Mouse (Mus musculus) hindbrain, embryonic 14.5 days (tissue): ENCODE measurements around the gene Mrpl12. TPM values are rescaled to one million over a fixed set of nuclear protein-coding genes. Genes with fewer than 3 reads are reported as not detected.

Source experiments
- ATAC-seq: fragments of 200-750 bp; cut with Nextera tagmentation; 2 replicates; pipeline ENCODE4 v1.8.0; 2017; ENCODE audit warnings: moderate number of reproducible peaks, mild to moderate bottlenecking, moderate TSS enrichment, moderate library complexity; ENCODE audit not compliant: low FRiP score
- DNase-seq: peaks from one replicate; pipeline ENCODE4 v3.0.0-alpha.2; 2015; ENCODE audit warnings: low spot score
- H3K27ac ChIP-seq: fragments of 300-500 bp; sonication (generic); 2 replicates; pipeline ENCODE4 v1.5.1; 2014; ENCODE audit warnings: mild to moderate bottlenecking, moderate library complexity
- H3K27me3 ChIP-seq: fragments of 300-500 bp; sonication (generic); 2 replicates; pipeline ENCODE4 v1.6.1; 2014; ENCODE audit warnings: mild to moderate bottlenecking, low read length, mixed read lengths; ENCODE audit not compliant: control insufficient read depth, insufficient read depth
- H3K36me3 ChIP-seq: fragments of 300-500 bp; sonication (generic); replicated peaks from 2 replicates; pipeline ENCODE4 v1.6.1; 2014; ENCODE audit not compliant: control insufficient read depth, insufficient read depth
- H3K4me1 ChIP-seq: fragments of 300-500 bp; sonication (generic); replicated peaks from 2 replicates; pipeline ENCODE4 v1.6.1; 2014; ENCODE audit warnings: antibody characterized with exemption, low read length, mixed read lengths; ENCODE audit not compliant: control insufficient read depth, insufficient read depth
- H3K4me2 ChIP-seq: fragments of 300-500 bp; sonication (generic); replicated peaks from 2 replicates; pipeline ENCODE4 v1.6.1; 2014; ENCODE audit warnings: mild to moderate bottlenecking, moderate library complexity
- H3K4me3 ChIP-seq: fragments of 300-500 bp; sonication (generic); replicated peaks from 2 replicates; pipeline ENCODE4 v1.5.1; 2014; ENCODE audit warnings: mild to moderate bottlenecking, low read length
- H3K9ac ChIP-seq: fragments of 300-500 bp; sonication (generic); 2 replicates; pipeline ENCODE4 v1.6.1; 2014
- H3K9me3 ChIP-seq: fragments of 300-500 bp; sonication (generic); 2 replicates; pipeline ENCODE4 v1.6.1; 2016; ENCODE audit warnings: low read length; ENCODE audit not compliant: control insufficient read depth
- WGBS: fragments of 180-500 bp; shearing (Covaris S2); extraction: QIAGEN DNeasy Blood & Tissue Kit; methylation state at CpG from one replicate; pipeline ENCODE4 v1.1.7; 2014; 5-methylcytosine and 5-hydroxymethylcytosine counted together
- polyA plus RNA-seq: library from polyadenylated mRNA; unstranded; fragments of >200 nt; fragmentation: Nextera tagmentation; extraction: Ambion mirVana; gene quantifications from 2 replicates; pipeline ENCODE4 v1.2.1, GENCODE M21; 2014

Gene Mrpl12
- 131 and 132 TPM in 2 replicates for polyA plus RNA-seq

- ATAC-seq (peak; percentile 96), DNase-seq (peak; percentile 95)
- Histone ChIP-seq H3K27ac (peak within 1 kb of the TSS; percentile 91), H3K9me3 (no peaks in the 10 kb centered on the region), H3K4me1 (peaks cover 17% of the 10 kb centered on the region), H3K36me3 (peaks cover 80% of the 10 kb centered on the region), H3K4me3 (peak within 1 kb of the TSS; percentile 85), H3K4me2 (peak within 1 kb of the TSS; percentile 92), H3K27me3 (no peaks in the 10 kb centered on the region), H3K9ac (peak within 1 kb of the TSS; percentile 89)
- under 1% methylated on average over 60 of the region's 60 CpGs for WGBS
These were observed at the start of gene Mrpl12 for GRCm38 (mm10) chr11:120484265-120484981. Mrpl12 (plus strand) TSS chr11:120484613.

DNA sequence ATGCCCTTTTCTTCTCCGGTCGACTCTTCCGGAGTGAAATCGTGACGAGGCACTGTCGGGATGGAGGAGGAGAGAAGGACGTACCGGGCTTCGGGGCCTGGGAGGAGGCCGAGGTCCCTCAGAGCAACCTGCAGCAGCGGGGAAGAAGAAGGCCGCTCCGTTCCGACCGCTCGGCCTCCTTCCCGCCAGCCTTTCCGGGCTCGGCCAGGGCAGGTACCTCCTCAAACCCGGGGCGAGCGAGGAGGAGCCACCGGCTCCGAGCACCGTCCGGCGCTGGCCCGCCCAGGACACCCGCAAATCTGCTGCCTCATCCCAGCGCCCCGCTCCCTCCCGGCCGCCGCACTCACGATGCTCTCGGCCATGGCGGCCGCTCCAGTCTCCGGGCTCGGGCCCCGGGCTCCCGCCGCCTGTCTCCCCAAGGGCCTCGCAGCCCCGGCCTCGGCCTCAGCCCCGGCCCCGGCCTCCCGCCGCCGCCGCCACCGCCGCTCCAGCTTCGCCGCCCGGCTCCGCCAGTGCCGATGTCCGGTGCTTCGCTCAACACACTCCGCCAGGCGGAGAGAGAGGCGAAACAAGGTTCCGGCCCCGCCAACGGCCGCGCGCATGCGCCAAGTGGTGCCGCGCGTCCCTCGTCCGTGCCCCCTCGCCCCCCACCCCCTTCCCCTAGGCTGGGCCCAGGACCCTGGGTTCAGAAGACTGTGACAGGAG lies 47.1 kb upstream of the Mrpl12 start, which contains the start of gene Nploc4:
Gene Nploc4, minus strand, starts transcription at position 557 of the 705 bp plus-strand sequence.
- WGBS: under 1% methylated on average over 74 of the region's 77 CpGs
- Histone ChIP-seq H3K9me3 (no peaks in the 10 kb centered on the region), H3K4me2 (peak within 1 kb of the TSS; percentile 70), H3K4me3 (peak within 1 kb of the TSS; percentile 93), H3K27me3 (no peaks in the 10 kb centered on the region), H3K9ac (peak within 1 kb of the TSS; percentile 92), H3K4me1 (peaks cover 12% of the 10 kb centered on the region), H3K36me3 (peaks cover 32% of the 10 kb centered on the region), H3K27ac (peak within 1 kb of the TSS; percentile 58)
- peak; percentile 84; the same call in 1 of the 2 replicates for ATAC-seq
- DNase-seq: peak; percentile 89

DNA sequence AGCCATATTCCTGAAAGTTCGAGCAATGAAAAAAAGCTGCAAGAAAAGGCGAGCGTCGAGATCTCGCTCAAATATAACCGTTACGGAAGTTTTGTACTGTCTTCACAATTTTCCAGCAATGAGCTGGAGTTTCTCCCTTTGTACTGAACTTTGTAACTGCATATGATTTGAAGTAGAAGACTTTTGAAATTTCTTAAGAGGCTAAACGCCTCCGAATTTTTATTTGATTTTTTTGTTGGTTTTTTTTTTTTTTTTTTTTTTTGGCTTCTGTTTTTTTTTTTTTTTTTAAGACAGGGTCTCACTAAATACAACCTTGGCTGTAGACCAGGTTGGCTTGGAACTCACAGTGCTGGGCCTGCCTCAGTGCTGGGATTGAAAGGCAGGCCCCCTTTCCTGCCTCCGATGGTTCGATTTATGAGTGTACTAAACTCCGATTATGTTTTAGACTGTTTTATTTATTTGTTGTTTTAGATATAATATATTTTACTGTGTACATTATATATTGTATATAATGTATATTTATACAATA lies 46.5 kb upstream of the Mrpl12 start:
- no peak for DNase-seq
- H3K27me3 ChIP-seq: no peaks in the 10 kb centered on the region
- H3K36me3 ChIP-seq: peaks cover 26% of the 10 kb centered on the region
- no peak for ATAC-seq
- peak overlapping the region; percentile 70 for H3K4me2 ChIP-seq
- H3K4me3 ChIP-seq: peak overlapping the region; percentile 93
- 30% methylated on average over 12 of the region's 12 CpGs for WGBS
- peaks cover 12% of the 10 kb centered on the region for H3K4me1 ChIP-seq
- peak overlapping the region; percentile 92 for H3K9ac ChIP-seq
- no peak overlapping the region; the same call in 1 of the 2 replicates for H3K27ac ChIP-seq
- H3K9me3 ChIP-seq: no peaks in the 10 kb centered on the region

GRCm38 (mm10) chr11:120442344-120442743 lies 42.1 kb upstream of the Mrpl12 start, which contains the start of gene Tspan10:
Tspan10 (plus strand) TSS chr11:120442644.
- no peaks in the 10 kb centered on the region for H3K27me3 ChIP-seq
- no peak within 1 kb of the TSS for H3K4me2 ChIP-seq
- no peak for DNase-seq
- 82% methylated on average over 3 of the region's 3 CpGs for WGBS
- no peaks in the 10 kb centered on the region for H3K4me1 ChIP-seq
- no peaks in the 10 kb centered on the region for H3K9me3 ChIP-seq
- no peak for ATAC-seq
- no peaks in the 10 kb centered on the region for H3K36me3 ChIP-seq
- no peak within 1 kb of the TSS for H3K27ac ChIP-seq
- no peak within 1 kb of the TSS for H3K9ac ChIP-seq
- H3K4me3 ChIP-seq: no peak within 1 kb of the TSS

GRCm38 (mm10) chr11:120442765-120443280 lies 41.6 kb upstream of the Mrpl12 start:
- H3K4me1 ChIP-seq: no peaks in the 10 kb centered on the region
- 88% methylated on average over 3 of the region's 3 CpGs for WGBS
- no peak overlapping the region for H3K9ac ChIP-seq
- no peak overlapping the region for H3K4me2 ChIP-seq
- H3K27ac ChIP-seq: no peak overlapping the region
- H3K9me3 ChIP-seq: no peaks in the 10 kb centered on the region
- H3K36me3 ChIP-seq: no peaks in the 10 kb centered on the region
- no peaks in the 10 kb centered on the region for H3K27me3 ChIP-seq
- no peak for DNase-seq
- ATAC-seq: no peak
- H3K4me3 ChIP-seq: no peak overlapping the region

DNA sequence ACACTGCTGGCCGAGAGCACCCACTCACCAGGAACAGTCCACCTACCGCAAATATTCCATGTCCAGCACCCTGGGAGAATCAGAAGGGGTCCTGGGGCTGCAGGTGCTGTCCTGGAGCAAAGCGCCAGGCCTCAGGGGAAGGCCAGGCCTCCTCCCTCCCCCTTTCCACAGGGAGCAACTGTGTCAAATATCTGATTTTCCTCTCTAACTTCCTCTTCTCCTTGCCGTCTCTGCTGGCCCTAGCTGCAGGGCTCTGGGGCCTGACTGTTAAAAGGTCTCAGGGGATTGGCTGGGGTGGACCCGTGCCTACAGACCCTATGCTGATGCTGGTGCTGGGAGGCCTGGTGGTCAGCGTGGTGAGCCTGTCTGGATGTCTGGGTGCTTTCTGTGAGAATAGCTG lies 40.3 kb upstream of the Mrpl12 start:
- Histone ChIP-seq H3K27me3 (no peaks in the 10 kb centered on the region), H3K9ac (no peak overlapping the region), H3K27ac (no peak overlapping the region), H3K4me1 (no peaks in the 10 kb centered on the region), H3K4me2 (no peak overlapping the region), H3K36me3 (no peaks in the 10 kb centered on the region), H3K4me3 (no peak overlapping the region), H3K9me3 (no peaks in the 10 kb centered on the region)
- DNase-seq (no peak), ATAC-seq (no peak)
- WGBS: 84% methylated on average over 6 of the region's 6 CpGs

DNA sequence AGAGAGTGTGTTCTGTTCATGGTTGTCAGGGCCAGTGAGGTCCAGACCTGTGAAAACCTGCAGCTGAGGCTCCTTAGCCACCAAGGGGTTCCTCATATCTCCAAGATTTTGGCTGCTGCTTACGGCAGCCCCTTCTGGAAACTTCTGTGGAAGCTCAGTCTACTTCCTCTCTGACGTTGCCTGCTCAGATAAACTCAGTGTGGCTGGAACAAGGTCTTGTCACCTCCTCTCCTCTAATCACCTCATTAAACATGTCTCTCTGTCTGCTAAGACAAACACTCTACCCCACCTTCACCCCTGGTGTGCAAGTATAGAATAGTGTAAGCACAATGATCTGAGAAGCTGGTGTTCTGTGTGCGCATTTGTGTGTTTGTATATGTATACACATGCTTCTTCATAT lies 38.9 kb upstream of the Mrpl12 start:
- no peak overlapping the region for H3K27ac ChIP-seq
- WGBS: 88% methylated on average over 3 of the region's 3 CpGs
- DNase-seq: no peak
- H3K4me1 ChIP-seq: no peaks in the 10 kb centered on the region
- H3K9me3 ChIP-seq: no peaks in the 10 kb centered on the region
- H3K9ac ChIP-seq: no peak overlapping the region
- H3K36me3 ChIP-seq: no peaks in the 10 kb centered on the region
- no peaks in the 10 kb centered on the region for H3K27me3 ChIP-seq
- H3K4me3 ChIP-seq: no peak overlapping the region
- ATAC-seq: no peak
- H3K4me2 ChIP-seq: no peak overlapping the region

DNA sequence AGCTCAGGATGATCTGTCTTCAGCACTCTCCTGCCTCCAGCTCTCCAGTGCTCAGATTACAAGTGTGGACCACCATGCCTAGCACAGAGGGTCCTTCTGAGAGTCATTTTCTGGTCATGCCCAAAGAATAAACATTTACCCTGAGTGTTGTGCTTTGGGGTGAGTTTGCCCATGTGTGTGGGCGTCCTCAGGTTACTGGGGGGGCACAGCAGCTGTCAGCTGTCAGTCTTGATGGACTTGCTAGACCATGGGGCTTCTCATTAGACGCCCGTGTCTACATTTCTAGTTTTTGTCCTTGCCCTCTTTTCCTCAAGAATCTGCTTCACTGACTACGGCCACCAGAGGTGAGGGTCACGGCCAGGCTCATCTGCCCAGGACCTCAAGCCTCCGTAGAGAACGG lies 37.2 kb upstream of the Mrpl12 start:
- DNase-seq: no peak
- Histone ChIP-seq H3K27me3 (no peaks in the 10 kb centered on the region), H3K9ac (no peak overlapping the region), H3K36me3 (no peaks in the 10 kb centered on the region), H3K9me3 (no peaks in the 10 kb centered on the region), H3K4me2 (no peak overlapping the region), H3K27ac (no peak overlapping the region), H3K4me1 (no peaks in the 10 kb centered on the region), H3K4me3 (no peak overlapping the region)
- 83% methylated on average over 7 of the region's 7 CpGs for WGBS
- ATAC-seq: no peak

DNA sequence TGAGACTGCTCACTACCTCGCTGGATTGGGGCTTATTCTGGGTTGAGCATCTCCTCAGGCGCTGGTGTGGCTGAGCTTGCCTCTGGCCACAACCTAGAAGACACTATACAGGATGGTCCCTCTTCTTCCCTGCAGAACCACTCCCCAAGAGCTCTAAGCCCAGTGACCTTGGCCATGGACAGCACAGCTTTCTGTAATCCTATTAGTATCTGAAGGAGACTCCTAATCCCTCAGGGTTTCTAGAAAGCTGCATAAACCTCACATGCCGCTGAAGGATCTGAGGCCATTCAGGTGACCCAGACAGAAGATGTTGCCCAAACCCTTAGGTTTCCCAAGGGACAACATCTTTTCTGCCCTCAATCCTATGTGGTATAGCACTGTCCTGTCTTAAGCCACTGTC lies 32.2 kb upstream of the Mrpl12 start:
- ATAC-seq (no peak), DNase-seq (no peak)
- H3K9me3 ChIP-seq: no peaks in the 10 kb centered on the region
- no peaks in the 10 kb centered on the region for H3K27me3 ChIP-seq
- H3K36me3 ChIP-seq: no peaks in the 10 kb centered on the region
- no peak overlapping the region for H3K4me3 ChIP-seq
- no peak overlapping the region for H3K4me2 ChIP-seq
- 70% methylated on average over 3 of the region's 3 CpGs for WGBS
- no peak overlapping the region for H3K27ac ChIP-seq
- H3K9ac ChIP-seq: no peak overlapping the region
- no peaks in the 10 kb centered on the region for H3K4me1 ChIP-seq
